Mouse (Mus musculus): Measurements from ENCODE around the gene Acss2. TPM values are rescaled to one million over a fixed set of nuclear protein-coding genes. Genes with fewer than 3 reads are reported as not detected.

Acss2 gene
- total RNA-seq, 2 experiments from 2014 or later: 60.4 to 63.1 TPM

- peak; percentile 68 to 76 for DNase-seq (ENCODE audit: low spot score in 2 of 2)
Observed at GRCm38 (mm10) chr2:155627030-155627738, 109.4 kb downstream of the Acss2 start.

GRCm38 (mm10) chr2:155628112-155628511, 110.4 kb downstream of the Acss2 start:
- DNase-seq (ENCODE audit: low spot score in 2 of 2): no peak

DNA sequence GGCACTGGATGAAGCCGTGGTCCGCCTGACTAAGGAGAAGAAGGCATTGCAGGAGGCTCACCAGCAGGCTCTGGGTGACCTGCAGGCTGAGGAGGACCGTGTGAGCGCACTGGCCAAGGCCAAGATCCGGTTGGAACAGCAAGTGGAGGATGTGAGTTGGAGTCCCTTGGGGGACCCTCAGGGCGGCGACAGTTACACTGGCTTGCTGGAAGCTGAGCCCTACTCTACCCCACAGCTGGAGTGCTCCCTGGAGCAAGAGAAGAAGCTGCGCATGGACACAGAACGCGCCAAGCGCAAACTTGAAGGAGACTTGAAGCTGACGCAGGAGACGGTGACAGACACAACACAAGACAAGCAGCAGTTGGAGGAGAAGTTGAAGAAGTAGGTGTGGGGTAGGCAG, 110.8 kb downstream of the Acss2 start:
- DNase-seq (ENCODE audit: low spot score in 2 of 2): no peak

DNA sequence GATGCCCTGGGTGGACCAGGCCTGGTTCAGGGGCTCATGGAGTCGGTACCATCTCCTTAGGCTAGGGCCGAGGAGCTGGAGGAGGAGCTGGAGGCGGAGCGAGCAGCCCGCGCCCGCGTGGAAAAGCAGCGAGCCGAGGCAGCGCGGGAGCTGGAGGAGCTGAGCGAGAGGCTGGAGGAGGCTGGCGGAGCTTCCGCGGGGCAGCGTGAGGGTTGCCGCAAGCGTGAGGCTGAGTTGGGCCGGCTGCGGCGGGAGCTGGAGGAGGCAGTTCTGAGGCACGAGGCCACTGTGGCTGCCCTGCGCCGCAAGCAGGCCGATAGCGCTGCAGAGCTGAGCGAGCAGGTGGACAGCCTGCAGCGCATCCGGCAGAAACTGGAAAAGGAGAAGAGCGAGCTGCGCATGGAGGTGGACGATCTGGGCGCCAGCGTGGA, 111.5 kb downstream of the Acss2 start:
- no peak for DNase-seq (ENCODE audit: low spot score in 2 of 2)

DNA sequence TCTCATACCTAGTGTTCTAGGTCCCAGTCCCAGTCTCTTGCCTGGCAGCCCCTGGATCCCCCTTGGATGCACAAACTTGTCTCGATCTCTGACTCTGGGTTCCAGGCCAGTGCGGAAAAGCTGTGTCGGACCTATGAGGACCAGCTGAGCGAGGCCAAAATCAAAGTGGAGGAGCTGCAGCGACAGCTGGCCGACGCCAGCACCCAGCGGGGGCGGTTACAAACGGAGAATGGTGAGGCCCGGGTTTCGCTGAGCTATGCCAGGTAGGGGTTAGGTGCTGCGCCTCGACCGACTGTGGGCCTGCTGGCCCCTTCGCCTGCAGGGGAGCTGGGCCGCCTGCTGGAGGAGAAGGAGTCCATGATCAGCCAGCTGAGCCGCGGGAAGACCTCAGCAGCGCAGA, 112.4 kb downstream of the Acss2 start:
- DNase-seq (ENCODE audit: low spot score in 2 of 2): no peak

- DNase-seq (ENCODE audit: low spot score in 2 of 2): no peak
Observed at GRCm38 (mm10) chr2:155630590-155631416, 113.1 kb downstream of the Acss2 start.

- DNase-seq (ENCODE audit: low spot score in 2 of 2): no peak
Observed at GRCm38 (mm10) chr2:155632138-155632936, 114.6 kb downstream of the Acss2 start.

DNA sequence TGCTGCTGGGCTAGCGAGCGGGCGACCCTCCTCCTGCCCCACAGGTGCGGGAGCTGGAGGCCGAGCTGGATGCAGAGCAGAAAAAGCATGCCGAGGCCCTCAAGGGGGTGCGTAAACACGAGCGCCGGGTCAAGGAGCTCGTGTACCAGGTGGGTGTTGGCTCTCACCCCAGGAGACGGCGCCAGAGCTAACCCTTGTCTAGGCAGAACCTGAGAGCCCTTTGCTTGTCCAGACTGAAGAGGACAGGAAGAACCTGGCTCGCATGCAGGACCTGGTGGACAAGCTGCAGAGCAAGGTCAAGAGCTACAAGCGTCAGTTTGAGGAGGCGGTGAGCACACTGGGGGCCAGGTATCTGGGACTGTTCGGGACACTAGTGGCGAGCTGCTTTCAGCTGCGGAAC, 115.4 kb downstream of the Acss2 start:
- no peak for DNase-seq (ENCODE audit: low spot score in 2 of 2)

GRCm38 (mm10) chr2:155633731-155634130, 116.0 kb downstream of the Acss2 start:
- no peak for DNase-seq (ENCODE audit: low spot score in 2 of 2)

DNA sequence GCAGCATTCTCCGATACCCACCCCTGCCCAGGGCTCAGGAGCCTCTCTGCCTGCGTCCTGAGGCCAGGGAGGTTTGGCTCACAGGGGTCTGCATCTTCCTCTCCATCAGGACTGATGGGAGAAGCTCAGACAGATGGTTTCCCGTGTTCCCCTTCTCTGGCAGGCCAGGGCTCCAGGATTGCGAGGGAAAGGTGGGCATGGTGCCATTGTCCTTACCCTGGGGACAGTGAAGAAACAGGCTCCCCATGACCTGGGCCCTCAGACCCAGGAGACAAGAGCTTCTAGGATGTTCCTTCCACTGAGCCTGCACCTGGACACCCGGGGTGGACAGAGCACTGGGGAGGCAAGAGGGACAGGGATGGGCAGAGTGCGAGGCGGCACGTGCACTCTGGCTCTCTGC, 116.8 kb downstream of the Acss2 start:
- no peak for DNase-seq (ENCODE audit: low spot score in 2 of 2)

Small RNA genes within 50 kb of the gene (microRNA-seq; reads per million reads assigned to microRNA genes)
- gene Mir499: 1.1 to 2.0 reads per million in 2 experiments

Other genes with a start within 250 kb of the Acss2 start
- gene Map1lc3a, start 241.7 kb upstream of the Acss2 start, total RNA-seq (2021): 100 to 1,000 TPM; 359 to 363 TPM
- 10 to 100 TPM; 22.5 to 23.5 TPM for gene Pigu, start 160.5 kb upstream of the Acss2 start, total RNA-seq (2021)
- 100 to 1,000 TPM; 235 TPM for gene Trp53inp2, start 136.9 kb upstream of the Acss2 start, total RNA-seq (2021)
- 10 to 100 TPM; 61.1 to 71.8 TPM for gene Ncoa6, start 44.1 kb upstream of the Acss2 start, total RNA-seq (2021)
- 100 to 1,000 TPM; 107 to 119 TPM for gene Ggt7, start 289 bp downstream of the Acss2 start, total RNA-seq (2021)
- gene Gss, start 74.9 kb downstream of the Acss2 start, total RNA-seq (2021): 10 to 100 TPM; 14.5 to 16.4 TPM
- gene Myh7b, start 93.3 kb downstream of the Acss2 start, total RNA-seq (2021): 1 to 10 TPM; 3.1 to 4.9 TPM
- gene Trpc4ap, start 174.4 kb downstream of the Acss2 start, total RNA-seq (2021): 100 to 1,000 TPM; 149 to 156 TPM
- gene Edem2, start 211.5 kb downstream of the Acss2 start, total RNA-seq (2021): 10 to 100 TPM; 18.2 to 19.6 TPM
- gene Gm17581, start 217.9 kb downstream of the Acss2 start, total RNA-seq (2021): not detected
- 1 to 10 TPM; 1.3 to 1.6 TPM for gene Procr, start 233.2 kb downstream of the Acss2 start, total RNA-seq (2021)